Mouse (Mus musculus) embryonic facial prominence, embryonic 12.5 days (tissue): ENCODE data around the gene Spata25. TPM values are rescaled to one million over a fixed set of nuclear protein-coding genes. Genes with fewer than 3 reads are reported as not detected.

Source experiments
- ATAC-seq: fragments of 200-750 bp; cut with Nextera tagmentation; 2 replicates; pipeline ENCODE4 v1.8.0; 2017; ENCODE audit not compliant: insufficient number of reproducible peaks, insufficient read depth, low FRiP score, low TSS enrichment
- H3K27ac ChIP-seq: fragments of 300-500 bp; sonication (generic); 2 replicates; pipeline ENCODE4 v1.5.1; 2016; ENCODE audit warnings: mild to moderate bottlenecking
- H3K27me3 ChIP-seq: fragments of 300-500 bp; sonication (generic); 2 replicates; pipeline ENCODE4 v1.6.1; 2016; ENCODE audit warnings: mild to moderate bottlenecking, moderate library complexity
- H3K36me3 ChIP-seq: fragments of 300-500 bp; sonication (generic); 2 replicates; pipeline ENCODE4 v1.6.1; 2016; ENCODE audit warnings: mild to moderate bottlenecking
- H3K4me1 ChIP-seq: fragments of 300-500 bp; sonication (generic); 2 replicates; pipeline ENCODE4 v1.6.1; 2016
- H3K4me2 ChIP-seq: fragments of 300-500 bp; sonication (generic); replicated peaks from 2 replicates; pipeline ENCODE4 v1.6.1; 2016; ENCODE audit warnings: mild to moderate bottlenecking, moderate library complexity
- H3K4me3 ChIP-seq: fragments of 300-500 bp; sonication (generic); 2 replicates; pipeline ENCODE4 v1.5.1; 2016; ENCODE audit warnings: mild to moderate bottlenecking
- H3K9ac ChIP-seq: fragments of 300-500 bp; sonication (generic); 2 replicates; pipeline ENCODE4 v1.6.1; 2016; ENCODE audit warnings: mild to moderate bottlenecking, moderate library complexity
- H3K9me3 ChIP-seq: fragments of 300-500 bp; sonication (generic); 2 replicates; pipeline ENCODE4 v1.6.1; 2016; ENCODE audit warnings: mild to moderate bottlenecking, moderate library complexity
- WGBS: fragments of 180-500 bp; shearing (Covaris S2); methylation state at CpG from one replicate; pipeline ENCODE4 v1.1.7; 2016; 5-methylcytosine and 5-hydroxymethylcytosine counted together
- polyA plus RNA-seq: library from polyadenylated mRNA; unstranded; fragments of >200 nt; fragmentation: Nextera tagmentation; extraction: Ambion mirVana; gene quantifications from 2 replicates; pipeline ENCODE4 v1.2.1, GENCODE M21; 2016

Spata25 gene
- polyA plus RNA-seq, 1 experiment from 2014 or later = 0.22 TPM

DNA sequence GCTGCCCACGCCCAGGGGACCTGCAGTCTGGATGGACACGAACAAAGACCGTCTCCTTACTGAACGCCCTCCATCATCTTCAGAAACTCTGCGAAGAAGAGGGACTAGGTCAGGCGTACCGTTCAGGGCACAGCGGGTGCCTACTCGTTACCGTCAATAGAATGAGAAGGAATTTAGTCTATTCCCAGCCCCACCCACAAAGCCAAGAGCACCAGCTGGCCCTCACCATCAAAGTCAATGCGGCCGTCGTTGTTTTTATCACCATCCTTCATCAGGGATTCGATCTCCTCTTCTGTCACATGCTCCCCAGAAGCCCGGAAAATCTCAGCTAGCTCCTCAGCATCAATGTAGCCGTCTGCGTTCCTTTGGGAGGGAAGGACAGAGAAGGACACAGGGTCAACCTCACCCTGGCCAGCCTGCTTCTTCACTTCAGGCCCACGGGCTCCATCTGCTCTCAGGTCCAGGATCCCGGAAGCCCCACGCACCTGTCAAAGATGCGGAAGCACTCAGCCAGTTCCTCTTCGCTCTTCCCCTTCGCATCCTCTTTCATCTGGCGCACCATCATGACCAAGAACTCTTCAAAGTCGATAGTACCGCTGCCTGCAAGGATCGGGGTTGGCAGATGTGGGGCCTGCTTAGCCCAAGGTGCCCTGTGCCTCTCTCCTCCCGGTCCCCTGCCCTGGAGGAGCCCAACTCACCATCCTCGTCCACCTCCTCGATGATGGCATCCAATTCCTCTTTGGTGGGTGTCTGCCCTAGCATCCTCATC lies 50.9 kb downstream of the Spata25 start:
- H3K9me3 ChIP-seq = no peaks in the 10 kb centered on the region
- H3K9ac ChIP-seq = no peak overlapping the region
- H3K27ac ChIP-seq = no peak overlapping the region
- no peak for ATAC-seq
- H3K4me3 ChIP-seq = no peak overlapping the region
- H3K4me1 ChIP-seq = peaks cover under 1% of the 10 kb centered on the region; the same call in 1 of the 2 replicates
- H3K36me3 ChIP-seq = peaks cover 5% of the 10 kb centered on the region; the same call in 1 of the 2 replicates
- no peak overlapping the region for H3K4me2 ChIP-seq
- H3K27me3 ChIP-seq = 0 out of 2 replicates have a peak, but pooled peaks cover 4% of the 10 kb centered on the region
- WGBS = 84% methylated on average over 30 of the region's 30 CpGs

DNA sequence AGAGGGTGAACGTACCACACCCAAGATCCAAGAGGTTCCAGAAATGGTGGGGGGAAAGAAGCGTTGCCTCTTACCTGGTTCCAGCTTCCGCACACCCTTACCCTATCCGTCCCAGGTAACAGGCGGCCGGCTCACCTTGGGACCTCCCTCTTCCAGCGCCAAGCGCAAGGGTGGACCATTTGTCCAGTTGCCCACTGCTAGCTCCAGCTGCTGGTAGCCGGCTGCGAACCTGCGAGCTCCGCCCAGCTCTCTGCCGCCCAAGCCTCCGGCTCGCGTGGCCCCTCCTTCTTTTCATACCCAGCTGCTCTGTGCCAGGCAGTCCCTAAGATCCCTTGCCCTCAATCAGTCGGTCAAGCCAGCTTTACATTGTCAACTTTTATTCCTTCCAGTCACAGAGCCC lies 51.5 kb downstream of the Spata25 start:
- no peak overlapping the region for H3K4me3 ChIP-seq
- no peak for ATAC-seq
- 0 out of 2 replicates have a peak, but pooled peaks cover 4% of the 10 kb centered on the region for H3K27me3 ChIP-seq
- H3K27ac ChIP-seq = no peak overlapping the region
- H3K9ac ChIP-seq = no peak overlapping the region
- WGBS = 66% methylated on average over 17 of the region's 17 CpGs
- H3K36me3 ChIP-seq = peaks cover 12% of the 10 kb centered on the region
- H3K4me1 ChIP-seq = peaks cover 6% of the 10 kb centered on the region
- H3K9me3 ChIP-seq = no peaks in the 10 kb centered on the region
- no peak overlapping the region for H3K4me2 ChIP-seq

Other genes starting within 250 kb of the Spata25 start
- gene Wfdc6a, start 243.1 kb downstream of the Spata25 start, polyA plus RNA-seq = not detected in 2 replicates
- gene Eppin, start 234.9 kb downstream of the Spata25 start, polyA plus RNA-seq = not detected in 2 replicates
- gene Wfdc6b, start 215.0 kb downstream of the Spata25 start, polyA plus RNA-seq = not detected in 2 replicates
- not detected in 2 replicates for gene Wfdc8, start 214.9 kb downstream of the Spata25 start, polyA plus RNA-seq
- gene Wfdc16, start 189.7 kb downstream of the Spata25 start, polyA plus RNA-seq = not detected in 2 replicates
- not detected in 2 replicates for gene Wfdc10, start 172.5 kb downstream of the Spata25 start, polyA plus RNA-seq
- not detected in 2 replicates for gene Wfdc9, start 172.0 kb downstream of the Spata25 start, polyA plus RNA-seq
- not detected in 2 replicates for gene Wfdc11, start 154.4 kb downstream of the Spata25 start, polyA plus RNA-seq
- gene Wfdc13, start 143.4 kb downstream of the Spata25 start, polyA plus RNA-seq = 0.45 TPM in 1 of 2 replicates, not detected in the other
- gene Spint4, start 130.0 kb downstream of the Spata25 start, polyA plus RNA-seq = not detected in 2 replicates
- not detected in 2 replicates for gene Spint5, start 113.2 kb downstream of the Spata25 start, polyA plus RNA-seq
- gene Wfdc3, start 82.6 kb downstream of the Spata25 start, polyA plus RNA-seq = 0.72 and 1.3 TPM in 2 replicates
- gene Dnttip1, start 82.6 kb downstream of the Spata25 start, polyA plus RNA-seq = 92.5 and 97.1 TPM in 2 replicates
- gene Ube2c, start 58.6 kb downstream of the Spata25 start, polyA plus RNA-seq = 472 and 488 TPM in 2 replicates
- 31.7 and 40.6 TPM in 2 replicates for gene Tnnc2, start 48.6 kb downstream of the Spata25 start, polyA plus RNA-seq
- 18.3 and 19.6 TPM in 2 replicates for gene Snx21, start 42.7 kb downstream of the Spata25 start, polyA plus RNA-seq
- gene Acot8, start 23.7 kb downstream of the Spata25 start, polyA plus RNA-seq = 16.8 and 16.9 TPM in 2 replicates
- 9.0 and 9.5 TPM in 2 replicates for gene Zswim3, start 23.4 kb downstream of the Spata25 start, polyA plus RNA-seq
- gene Zswim1, start 5.9 kb downstream of the Spata25 start, polyA plus RNA-seq = 17.9 and 20.8 TPM in 2 replicates
- gene Ctsa, start 4.3 kb upstream of the Spata25 start, polyA plus RNA-seq = 120 and 124 TPM in 2 replicates
- 6.7 and 7.4 TPM in 2 replicates for gene Neurl2, start 4.9 kb upstream of the Spata25 start, polyA plus RNA-seq
- 57.8 and 59.4 TPM in 2 replicates for gene Pltp, start 29.2 kb upstream of the Spata25 start, polyA plus RNA-seq
- gene Pcif1, start 50.8 kb upstream of the Spata25 start, polyA plus RNA-seq = 83.0 and 89.9 TPM in 2 replicates
- 16.9 and 17.4 TPM in 2 replicates for gene Zfp335, start 83.2 kb upstream of the Spata25 start, polyA plus RNA-seq
- gene Mmp9, start 112.2 kb upstream of the Spata25 start, polyA plus RNA-seq = 4.5 and 4.6 TPM in 2 replicates
- 1.9 and 2.0 TPM in 2 replicates for gene Slc12a5, start 132.3 kb upstream of the Spata25 start, polyA plus RNA-seq
- gene Ncoa5, start 206.3 kb upstream of the Spata25 start, polyA plus RNA-seq = 112 and 119 TPM in 2 replicates
- gene Cd40, start 227.1 kb upstream of the Spata25 start, polyA plus RNA-seq = 5.2 and 6.5 TPM in 2 replicates